ENCODE assay signal across 9 mouse cellular contexts in the genomic region with DNA sequence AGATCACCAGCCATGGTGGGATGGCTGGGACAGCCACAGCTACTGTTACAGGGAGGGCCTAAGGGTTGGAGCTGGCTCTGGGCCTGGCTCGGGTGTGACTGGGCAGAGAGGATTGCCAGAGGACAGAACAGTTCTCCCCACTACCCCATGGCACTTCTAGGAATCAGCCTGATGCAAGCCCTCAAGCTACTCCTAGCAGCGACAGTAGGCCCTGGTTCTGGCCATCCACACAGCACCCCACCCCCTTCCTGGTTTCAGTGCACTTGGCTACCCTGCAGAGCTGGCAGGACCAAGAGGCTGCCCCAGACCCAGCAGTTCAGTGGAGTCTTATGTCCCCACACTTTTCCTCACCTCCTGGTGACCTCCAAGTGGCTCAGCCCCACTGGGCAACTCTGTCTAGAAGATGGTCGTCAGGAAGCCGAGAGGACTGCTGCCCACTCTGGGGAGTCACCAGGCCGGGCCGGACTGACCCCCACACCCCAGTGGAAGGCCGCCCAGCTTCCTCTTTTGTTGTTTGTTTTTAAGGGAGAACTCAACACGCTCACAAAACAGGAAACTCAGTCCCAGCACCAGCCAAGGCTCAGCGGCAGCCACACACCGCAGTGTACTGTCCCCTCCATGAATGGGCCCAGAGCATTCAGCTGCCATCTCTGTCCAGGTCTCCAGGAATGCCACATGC. TPM values are rescaled to one million over a fixed set of nuclear protein-coding genes. Genes with fewer than 3 reads are reported as not detected.
A peak's percentile ranks its signal among the peaks of the same experiment; 100 is the strongest.
DNase-seq lines count a peak whose midpoint lies in the region; ATAC-seq and TF ChIP-seq lines count a peak whose summit lies in the region.
"Had no signal": no experiment of that assay in that cellular context is flagged by ENCODE, and none has a peak within 500 bp of the region (broad histone marks: within the 10 kb centered on the region; RNA-seq: fewer than 3 reads in every experiment).

No protein-coding gene starts in this region.

- no peak for TF ChIP-seq POLR2A in cortical plate, adult 2 months (IDR thresholded peaks at IDR 0.05; ENCODE audit: extremely low read depth, insufficient read depth, low read length)

- H3K36me3 ChIP-seq in midbrain, embryonic 15.5 days (replicated peaks), result peaks cover 11% of the 10 kb centered on the region; the same call in 1 of the 2 replicates

- H3K9me3 ChIP-seq in midbrain, embryonic 15.5 days, result no peaks in the 10 kb centered on the region

- H3K4me2 ChIP-seq in midbrain, embryonic 15.5 days, result no peak overlapping the region

- WGBS in midbrain, embryonic 15.5 days, result 82% methylated on average over 10 of the region's 10 CpGs

- peak; percentile 31 to 50 for DNase-seq in kidney, postnatal 25 days
- no peak for DNase-seq in kidney, postnatal 10 days
- DNase-seq in heart, postnatal 4 days, result peak; percentile 60
- no peak for DNase-seq in thymus, postnatal 25 days
- DNase-seq in kidney, adult 18-20 months, result no peak
- DNase-seq in right cerebral cortex, postnatal 36 days (ENCODE audit: low spot score in 2 of 2), result no peak

- no peak overlapping the region for H3K9ac ChIP-seq in midbrain, embryonic 15.5 days

- no peak for TF ChIP-seq CTCF in cortical plate, adult 2 months (IDR thresholded peaks at IDR 0.05; ENCODE audit: extremely low read depth, insufficient read depth, low read length)

- no peaks in the 10 kb centered on the region for H3K27me3 ChIP-seq in midbrain, embryonic 15.5 days (replicated peaks)

- no peak for ATAC-seq in midbrain, embryonic 15.5 days (replicated peaks)

- no peak overlapping the region for H3K4me3 ChIP-seq in cortical plate, adult 2 months (ENCODE audit: insufficient read depth, low read length)
- H3K4me3 ChIP-seq in midbrain, embryonic 15.5 days, result no peak overlapping the region
- H3K4me3 ChIP-seq: erythroblast, embryonic 14.5 days had no signal

- H3K4me1 ChIP-seq in cortical plate, adult 2 months (ENCODE audit: control insufficient read depth, insufficient read depth, low read length), result peaks cover 9% of the 10 kb centered on the region
- H3K4me1 ChIP-seq in midbrain, embryonic 15.5 days, result peaks cover 83% of the 10 kb centered on the region

- peak overlapping the region; percentile 8; the same call in 1 of the 2 replicates for H3K27ac ChIP-seq in cortical plate, adult 2 months (ENCODE audit: insufficient read depth, low read length)
- 0 out of 2 replicates have a peak overlapping the region, but pooled peaks have one; percentile 14 for H3K27ac ChIP-seq in midbrain, embryonic 15.5 days

RNA-seq across cellular contexts. Expression of a gene that starts 6.9 kb away (rescaled TPM):
- polyA plus RNA-seq in cortical plate, adult 2 months (2012; rRNA removed), result 168 and 178 TPM in 2 replicates
- 100 to 1,000 TPM; 352 to 392 TPM for total RNA-seq in heart, postnatal 4 days (2021)
- 139 and 162 TPM in 2 replicates for polyA plus RNA-seq in midbrain, embryonic 15.5 days (2015; fragmentation: Nextera tagmentation; extraction: Ambion mirVana)

RNA-seq across cellular contexts. Expression of a gene that starts 10.9 kb away (rescaled TPM):
- polyA plus RNA-seq in cortical plate, adult 2 months (2012; rRNA removed), result 1.3 and 1.7 TPM in 2 replicates
- total RNA-seq in heart, postnatal 4 days (2021), result 10 to 100 TPM in 1 of 2 experiments, 1 to 10 TPM in 1; 10.0 to 10.1 TPM
- polyA plus RNA-seq in midbrain, embryonic 15.5 days (2015; fragmentation: Nextera tagmentation; extraction: Ambion mirVana), result 1.9 and 2.5 TPM in 2 replicates

RNA-seq across cellular contexts. Expression of a gene that starts 23.3 kb away (rescaled TPM):
- 25.6 and 29.3 TPM in 2 replicates for polyA plus RNA-seq in cortical plate, adult 2 months (2012; rRNA removed)
- total RNA-seq in heart, postnatal 4 days (2021), result 10 to 100 TPM; 39.9 to 43.2 TPM
- 51.2 and 59.2 TPM in 2 replicates for polyA plus RNA-seq in midbrain, embryonic 15.5 days (2015; fragmentation: Nextera tagmentation; extraction: Ambion mirVana)

RNA-seq across cellular contexts. Expression of a gene that starts 47.9 kb away (rescaled TPM):
- polyA plus RNA-seq in cortical plate, adult 2 months (2012; rRNA removed), result 38.0 and 44.6 TPM in 2 replicates
- 100 to 1,000 TPM; 135 to 137 TPM for total RNA-seq in heart, postnatal 4 days (2021)
- 3.1 and 3.6 TPM in 2 replicates for polyA plus RNA-seq in midbrain, embryonic 15.5 days (2015; fragmentation: Nextera tagmentation; extraction: Ambion mirVana)

RNA-seq across cellular contexts. Expression of a gene that starts 52.5 kb away (rescaled TPM):
- 129 and 131 TPM in 2 replicates for polyA plus RNA-seq in cortical plate, adult 2 months (2012; rRNA removed)
- 10 to 100 TPM; 13.1 to 14.1 TPM for total RNA-seq in heart, postnatal 4 days (2021)
- polyA plus RNA-seq in midbrain, embryonic 15.5 days (2015; fragmentation: Nextera tagmentation; extraction: Ambion mirVana), result 51.0 and 53.7 TPM in 2 replicates

Comparison
In these comparisons a context has a peak if more than half of its experiments do, and no peak if none do; other contexts are left out.
1. DNase-seq: peak in kidney, postnatal 25 days (2 of 2) and heart, postnatal 4 days (single experiment); none in kidney, postnatal 10 days (single experiment), thymus, postnatal 25 days (single experiment), kidney, adult 18-20 months (single experiment) and right cerebral cortex, postnatal 36 days (0 of 2).